Comparison of ENCODE assay signal across 18 mouse cellular contexts in the genomic region with DNA sequence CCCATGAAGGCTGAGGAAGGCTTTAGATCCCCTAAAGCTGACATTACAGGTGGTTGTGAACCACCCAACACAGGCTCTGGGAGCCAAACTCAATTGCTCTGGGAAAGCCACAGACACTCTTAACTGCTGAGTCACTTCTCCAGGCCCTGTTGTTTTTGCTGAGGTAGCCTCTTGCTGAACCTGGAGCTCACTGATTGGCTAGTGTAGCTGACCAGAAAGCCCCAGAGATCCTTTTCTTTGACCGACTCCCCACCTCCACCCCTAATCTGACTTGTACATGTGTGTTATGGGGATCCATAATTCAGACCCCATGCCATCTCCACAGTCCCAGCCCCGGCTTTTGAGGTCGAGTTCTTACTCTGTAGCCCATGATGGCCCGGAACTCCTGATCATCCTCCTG.
"Had no signal": no experiment of that assay in that cellular context is flagged by ENCODE, and none has a peak within 500 bp of the region (broad histone marks: within the 10 kb centered on the region; RNA-seq: fewer than 3 reads in every experiment).

No protein-coding gene starts in this region.

- H3K4me1 ChIP-seq: stomach, embryonic 15.5 days had no signal

- H3K27ac ChIP-seq: limb, embryonic 10.5 days; limb, embryonic 13.5 days; midbrain, embryonic 12.5 days; midbrain, embryonic 15.5 days; neural tube, embryonic 13.5 days; stomach, embryonic 15.5 days had no signal

- H3K9ac ChIP-seq: limb, embryonic 13.5 days; midbrain, embryonic 12.5 days; midbrain, embryonic 15.5 days; neural tube, embryonic 13.5 days; stomach, embryonic 15.5 days had no signal

- H3K36me3 ChIP-seq: limb, embryonic 10.5 days; limb, embryonic 13.5 days; midbrain, embryonic 12.5 days; midbrain, embryonic 15.5 days; neural tube, embryonic 13.5 days; stomach, embryonic 15.5 days had no signal

- ATAC-seq: midbrain, embryonic 15.5 days had no signal

- H3K9me3 ChIP-seq: limb, embryonic 10.5 days; limb, embryonic 13.5 days; midbrain, embryonic 12.5 days; midbrain, embryonic 15.5 days; neural tube, embryonic 13.5 days; stomach, embryonic 15.5 days had no signal

- H3K4me2 ChIP-seq: limb, embryonic 13.5 days; midbrain, embryonic 12.5 days; midbrain, embryonic 15.5 days; neural tube, embryonic 13.5 days; stomach, embryonic 15.5 days had no signal

- DNase-seq: kidney, adult 18-20 months; kidney, adult 9 months; kidney, postnatal 14 days; kidney, postnatal 4 days; layer of hippocampus, adult 9-11 months; lung, adult 2 months; lung, postnatal 14 days; lung, postnatal 4 days; right cerebral cortex, postnatal 14 days; right cerebral cortex, postnatal 4 days; thymus, postnatal 25 days had no signal

- H3K4me3 ChIP-seq: limb, embryonic 10.5 days; limb, embryonic 13.5 days; midbrain, embryonic 12.5 days; midbrain, embryonic 15.5 days; myocyte; neural tube, embryonic 13.5 days; stomach, embryonic 15.5 days had no signal

- H3K27me3 ChIP-seq: limb, embryonic 13.5 days; midbrain, embryonic 12.5 days; midbrain, embryonic 15.5 days; neural tube, embryonic 13.5 days; stomach, embryonic 15.5 days had no signal
